Mouse (Mus musculus) cerebellum, postnatal 25 days (tissue): Measurements from ENCODE around the gene E130218I03Rik.

Source experiments
- DNase-seq, 2 experiments: peaks; one replicate each; pipeline ENCODE4 v3.0.0; 2021; ENCODE audit warnings: mixed read lengths in 2 of 2

E130218I03Rik gene

DNA sequence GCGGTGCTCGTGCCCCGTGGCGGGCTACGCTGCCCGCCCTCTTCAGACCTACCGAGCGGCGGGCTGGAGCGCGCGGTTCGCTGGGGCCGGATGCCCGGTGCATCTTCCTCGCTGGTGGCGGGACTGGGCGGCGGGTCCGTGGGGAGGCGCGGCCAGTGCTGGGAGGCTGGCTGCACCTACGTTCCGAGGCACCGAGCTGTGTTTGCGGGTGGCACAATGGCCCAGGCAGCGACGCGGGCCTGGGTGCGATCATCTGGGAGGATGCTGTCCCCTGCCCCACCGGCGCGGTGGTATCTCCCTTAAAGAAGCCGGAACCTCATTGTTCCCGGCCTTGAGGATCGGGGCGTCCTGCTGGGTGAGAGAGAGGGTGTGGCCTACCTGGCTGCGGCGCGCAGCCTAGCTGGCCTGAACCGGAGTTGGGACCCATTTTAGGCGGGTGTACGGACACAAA is 44.1 kb downstream of the E130218I03Rik start, which contains the start of gene Pdik1l:
Gene Pdik1l, minus strand, starts transcription at position 321 of the 451 bp plus-strand sequence.
- peak; percentile 82 to 86 for DNase-seq

DNA sequence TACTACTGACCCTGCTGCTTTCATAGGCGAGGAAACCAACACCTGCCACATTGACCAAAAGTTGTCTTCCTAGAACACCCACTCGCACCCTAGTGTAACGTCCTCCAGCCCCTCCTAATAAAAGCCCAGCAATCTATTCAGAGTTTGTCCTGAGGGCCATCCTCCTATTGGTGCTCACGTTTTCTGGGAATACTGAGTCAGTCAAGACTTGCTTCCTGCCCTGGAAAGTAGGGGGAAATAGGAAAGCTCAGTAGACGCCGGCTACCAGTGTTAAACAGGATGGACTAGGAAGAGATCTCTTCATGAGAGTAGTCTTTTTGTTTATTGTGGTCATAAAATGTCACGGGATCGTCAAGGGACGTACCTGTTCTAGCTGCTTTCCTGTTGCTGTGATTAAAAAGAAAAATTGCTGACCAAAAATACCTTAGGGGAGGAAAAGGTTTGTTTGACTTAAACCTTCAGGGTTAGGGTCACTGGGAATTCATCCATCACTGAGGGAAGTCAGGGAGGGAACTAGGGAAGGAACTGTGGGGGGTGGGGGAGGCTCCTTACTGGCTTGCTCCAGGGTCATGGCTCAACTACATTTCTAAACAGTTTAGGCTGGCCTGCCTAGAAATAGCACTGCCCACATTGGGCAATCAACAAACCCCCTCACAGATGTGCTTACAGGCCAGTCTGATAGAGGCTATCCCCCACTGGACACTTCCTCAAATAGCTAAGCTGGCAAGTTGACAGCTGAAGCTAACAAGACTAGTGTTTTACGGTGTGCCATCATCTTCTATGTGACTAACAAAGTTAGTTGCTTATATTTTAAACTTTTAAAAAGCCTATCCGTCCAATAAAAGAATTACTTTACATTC is 45.2 kb downstream of the E130218I03Rik start:
- no peak for DNase-seq

DNA sequence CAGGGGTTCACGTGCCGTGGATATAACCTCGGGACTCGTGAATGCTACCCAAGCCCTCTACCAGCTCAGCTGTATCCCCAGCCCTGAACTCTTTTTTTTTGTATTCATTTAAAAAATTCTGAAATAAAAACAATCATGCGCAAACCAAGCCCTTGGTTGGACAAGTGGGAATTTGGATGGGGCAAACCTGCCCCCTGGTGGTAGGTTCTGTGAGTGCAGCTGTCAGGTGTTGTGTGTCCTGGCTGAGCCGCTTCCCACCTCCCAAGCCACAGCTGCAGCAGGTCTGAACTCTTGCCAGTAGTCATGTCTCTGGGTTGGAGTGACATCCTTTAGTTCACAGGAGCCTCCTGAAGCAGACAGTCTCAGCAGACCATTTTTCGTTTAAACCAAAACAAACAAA is 48.6 kb downstream of the E130218I03Rik start:
- peak; percentile 83 to 88 for DNase-seq

DNA sequence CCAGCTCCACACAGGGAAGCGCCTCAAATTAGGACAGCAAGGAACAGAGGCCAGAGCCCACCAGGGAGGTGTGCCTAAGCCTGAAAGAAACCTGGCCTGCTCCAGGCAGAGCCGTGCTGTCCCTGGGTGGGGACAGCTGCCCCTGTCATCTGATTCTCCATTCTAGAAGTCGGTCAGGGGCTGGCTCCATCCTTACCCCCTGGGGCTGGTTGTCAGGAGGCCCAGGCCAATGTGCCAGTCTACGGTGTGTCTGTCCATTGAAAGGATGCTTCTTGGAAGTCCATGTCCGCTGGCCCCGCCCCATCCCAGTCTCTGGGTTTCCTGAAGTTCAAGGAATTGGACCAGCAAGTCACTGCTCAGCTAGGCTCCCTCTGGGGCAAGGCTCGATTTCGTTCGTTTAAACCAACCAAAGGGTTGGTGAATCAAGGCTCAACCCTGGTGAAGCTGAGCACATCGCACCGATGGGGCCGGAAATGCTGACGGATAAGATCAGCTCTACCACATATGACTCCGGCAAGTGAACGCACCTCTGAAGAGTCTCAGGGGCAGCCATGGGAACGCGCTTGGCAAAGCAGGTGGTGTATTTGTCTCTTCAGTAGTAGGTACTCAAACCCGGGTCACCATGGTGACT is 49.7 kb downstream of the E130218I03Rik start:
- DNase-seq, result peak; percentile 22 to 51

DNA sequence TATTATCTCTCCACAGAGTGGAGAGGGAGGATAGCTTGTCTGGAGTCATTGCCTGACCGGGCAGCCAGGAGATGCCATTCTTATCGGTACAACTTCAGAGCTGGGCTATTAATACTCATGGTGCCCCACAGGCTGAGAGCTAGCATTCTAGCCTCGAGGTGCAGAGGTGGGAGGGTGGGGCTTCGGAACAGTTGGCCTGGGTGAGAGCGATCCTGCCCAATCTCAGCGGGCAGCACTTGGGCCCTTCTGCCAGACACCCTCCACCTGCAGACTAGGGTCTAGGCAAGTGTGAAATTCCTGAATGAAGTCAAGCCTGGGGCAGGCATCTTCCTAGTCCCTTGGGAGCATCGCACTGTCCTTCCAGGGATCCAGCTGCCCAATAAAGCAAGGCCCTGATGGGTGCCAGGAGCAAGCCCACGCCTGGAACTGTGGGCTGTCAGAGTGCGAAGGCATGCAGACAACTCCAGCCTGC is 50.3 kb downstream of the E130218I03Rik start:
- no peak for DNase-seq
